Mouse (Mus musculus): Measurements from ENCODE around the gene St3gal3. TPM values are rescaled to one million over a fixed set of nuclear protein-coding genes. Genes with fewer than 3 reads are reported as not detected.

St3gal3 gene
- polyA plus RNA-seq, 1 experiment from 2014 or later, result 6.7 TPM

DNA sequence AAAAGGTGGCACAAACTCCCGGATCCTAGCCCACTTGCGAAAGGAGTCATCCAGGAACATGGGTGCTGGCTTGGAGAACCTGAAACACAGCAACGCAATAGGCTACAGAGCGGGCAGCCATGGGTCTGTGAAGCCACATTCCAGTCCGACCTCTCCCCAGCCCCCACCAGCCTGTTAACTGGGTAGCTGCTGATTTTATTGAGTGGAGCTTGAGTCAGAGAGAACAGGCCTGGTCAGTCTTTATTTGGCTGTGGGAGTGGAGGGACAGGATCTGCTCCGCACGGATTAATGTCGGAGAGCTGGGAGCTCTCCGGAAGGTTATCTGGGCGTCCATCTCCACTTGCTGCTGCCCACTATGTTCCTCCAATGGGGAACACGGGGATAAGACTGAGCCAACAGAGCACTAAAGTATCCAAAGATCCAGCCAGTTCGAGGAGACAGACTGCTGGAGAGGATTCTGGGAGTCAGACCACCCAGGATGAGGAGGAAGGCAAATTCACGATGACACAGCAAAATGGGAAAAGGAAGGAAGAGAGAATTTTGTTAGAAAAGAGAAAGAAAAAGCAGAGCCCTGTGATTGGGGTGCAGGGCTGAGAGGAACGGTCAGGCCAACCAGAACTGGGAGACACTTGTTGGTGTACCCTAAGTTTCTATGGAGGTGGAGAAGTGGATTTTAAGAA is 170.2 kb downstream of the St3gal3 start:
- H3K4me2 ChIP-seq (ENCODE audit: low read depth, low read length), result no peak overlapping the region
- peak; percentile 34 for ATAC-seq (ENCODE audit: low read depth)
- WGBS, result 54% methylated on average over 14 of the region's 14 CpGs

DNA sequence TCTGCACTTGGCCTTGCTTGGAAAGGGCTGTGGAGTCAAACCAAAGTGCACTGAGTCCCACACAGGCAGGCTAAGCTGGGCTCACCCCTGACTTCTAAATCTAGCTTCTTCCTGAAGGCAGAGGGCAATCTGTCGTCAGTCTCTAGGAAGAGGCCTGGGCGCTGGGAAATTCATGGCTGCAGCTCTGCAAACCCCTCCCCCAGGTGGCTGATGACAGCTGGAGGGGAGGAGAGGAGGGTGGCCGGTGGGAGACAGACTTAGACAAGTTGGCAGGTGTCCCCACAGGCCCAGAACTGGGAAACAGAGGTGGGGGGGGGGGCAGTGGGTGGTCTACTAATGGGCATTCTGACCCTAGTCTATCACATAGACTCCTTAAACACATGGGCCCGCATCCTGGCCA is 177.2 kb downstream of the St3gal3 start:
- 48% methylated on average over 4 of the region's 4 CpGs for WGBS
- H3K27ac ChIP-seq (ENCODE audit: low read length), result no peak overlapping the region
- no peak overlapping the region for H3K4me2 ChIP-seq (ENCODE audit: low read depth, low read length)
- no peak overlapping the region for H3K4me3 ChIP-seq (ENCODE audit: low read length)
- H3K36me3 ChIP-seq (ENCODE audit: control insufficient read depth, insufficient read depth, low read length), result peaks cover 6% of the 10 kb centered on the region; the same call in 1 of the 2 replicates
- no peak; the same call in 1 of the 2 replicates for ATAC-seq (ENCODE audit: low read depth)
- H3K27me3 ChIP-seq (ENCODE audit: control insufficient read depth, insufficient read depth, low read depth, low read length), result no peaks in the 10 kb centered on the region
- no peak overlapping the region for H3K9ac ChIP-seq (ENCODE audit: low read length)
- H3K9me3 ChIP-seq (ENCODE audit: control insufficient read depth, low read length), result no peaks in the 10 kb centered on the region
- no peaks in the 10 kb centered on the region; the same call in 1 of the 2 replicates for H3K4me1 ChIP-seq (replicated peaks; ENCODE audit: control insufficient read depth, insufficient read depth, low read length)

More for the DNA sequence above, 170.2 kb downstream of the St3gal3 start:
- no peaks in the 10 kb centered on the region for H3K9me3 ChIP-seq (ENCODE audit: control insufficient read depth, low read length)
- H3K36me3 ChIP-seq (ENCODE audit: control insufficient read depth, insufficient read depth, low read length), result 0 out of 2 replicates have a peak, but pooled peaks cover 2% of the 10 kb centered on the region
- H3K27ac ChIP-seq (ENCODE audit: low read length), result 0 out of 2 replicates have a peak overlapping the region, but pooled peaks have one; percentile 13
- H3K9ac ChIP-seq (ENCODE audit: low read length), result no peak overlapping the region; the same call in 1 of the 2 replicates
- peaks cover 6% of the 10 kb centered on the region; the same call in 1 of the 2 replicates for H3K4me1 ChIP-seq (replicated peaks; ENCODE audit: control insufficient read depth, insufficient read depth, low read length)
- H3K27me3 ChIP-seq (ENCODE audit: control insufficient read depth, insufficient read depth, low read depth, low read length), result no peaks in the 10 kb centered on the region
- no peak overlapping the region for H3K4me3 ChIP-seq (ENCODE audit: low read length)

DNA sequence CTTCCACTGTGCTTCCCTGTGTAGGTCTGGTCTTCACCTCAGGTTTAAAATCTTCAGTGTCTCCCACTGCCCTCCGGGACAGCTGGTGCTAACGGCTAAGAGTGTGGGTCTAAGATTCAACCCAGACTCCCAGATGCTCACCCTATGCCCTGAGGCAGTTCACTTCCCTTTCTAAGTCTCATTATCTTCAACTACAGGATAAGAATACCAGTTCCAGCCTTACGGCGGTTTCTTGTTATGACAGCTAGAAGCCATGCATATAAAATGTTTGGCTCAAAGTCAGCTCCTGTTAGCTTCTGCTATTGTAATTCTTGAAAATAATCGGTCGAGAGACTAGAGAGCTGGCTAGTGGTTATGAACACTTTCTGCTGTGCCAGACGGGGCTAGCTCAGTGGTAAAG is 187.2 kb downstream of the St3gal3 start:
- Histone ChIP-seq H3K36me3 (ENCODE audit: control insufficient read depth, insufficient read depth, low read length) (peaks cover 2% of the 10 kb centered on the region; the same call in 1 of the 2 replicates), H3K4me2 (ENCODE audit: low read depth, low read length) (no peak overlapping the region), H3K9me3 (ENCODE audit: control insufficient read depth, low read length) (no peaks in the 10 kb centered on the region), H3K9ac (ENCODE audit: low read length) (no peak overlapping the region), H3K4me1 (replicated peaks; ENCODE audit: control insufficient read depth, insufficient read depth, low read length) (no peaks in the 10 kb centered on the region), H3K27me3 (ENCODE audit: control insufficient read depth, insufficient read depth, low read depth, low read length) (no peaks in the 10 kb centered on the region), H3K4me3 (ENCODE audit: low read length) (no peak overlapping the region), H3K27ac (ENCODE audit: low read length) (no peak overlapping the region)
- no peak for ATAC-seq (ENCODE audit: low read depth)
- WGBS, result 79% methylated on average over 7 of the region's 7 CpGs

DNA sequence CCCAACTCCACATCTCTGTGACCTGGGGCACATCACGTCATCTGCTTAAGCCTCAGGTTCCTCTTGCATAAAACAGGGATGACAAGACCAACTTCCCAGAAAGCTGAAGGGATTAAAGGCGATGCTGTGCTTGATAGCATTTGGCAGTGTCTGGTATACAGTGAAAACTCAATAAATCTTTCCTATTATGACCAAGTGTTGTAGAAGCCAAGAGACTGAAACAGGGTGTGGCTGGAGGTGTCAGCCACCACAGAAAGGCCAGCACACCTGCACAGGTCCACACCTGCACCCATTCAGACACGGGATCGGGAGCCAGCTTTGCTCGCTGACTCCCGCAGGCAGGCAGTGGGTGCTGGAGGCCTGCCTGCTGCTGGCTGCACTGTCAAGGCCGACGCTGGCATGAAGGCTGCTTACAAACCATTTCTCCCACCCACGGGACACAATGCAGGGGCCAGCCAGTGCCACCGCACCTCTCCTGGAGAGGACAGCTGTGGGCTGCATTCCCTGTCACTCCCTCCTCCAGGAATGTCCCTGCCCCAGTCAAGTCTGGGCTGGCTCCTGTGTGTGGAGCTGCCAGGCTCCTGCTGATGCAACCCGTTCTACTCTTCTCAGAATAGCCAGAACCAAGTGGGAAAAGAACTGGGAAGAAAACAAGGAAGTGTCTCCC is 187.9 kb downstream of the St3gal3 start:
- H3K4me2 ChIP-seq (ENCODE audit: low read depth, low read length), result no peak overlapping the region
- no peak overlapping the region for H3K27ac ChIP-seq (ENCODE audit: low read length)
- no peaks in the 10 kb centered on the region for H3K4me1 ChIP-seq (replicated peaks; ENCODE audit: control insufficient read depth, insufficient read depth, low read length)
- H3K27me3 ChIP-seq (ENCODE audit: control insufficient read depth, insufficient read depth, low read depth, low read length), result no peaks in the 10 kb centered on the region
- H3K36me3 ChIP-seq (ENCODE audit: control insufficient read depth, insufficient read depth, low read length), result no peaks in the 10 kb centered on the region
- no peak overlapping the region for H3K4me3 ChIP-seq (ENCODE audit: low read length)
- WGBS, result 82% methylated on average over 11 of the region's 11 CpGs
- H3K9ac ChIP-seq (ENCODE audit: low read length), result no peak overlapping the region
- no peaks in the 10 kb centered on the region for H3K9me3 ChIP-seq (ENCODE audit: control insufficient read depth, low read length)
- ATAC-seq (ENCODE audit: low read depth), result 0 out of 2 replicates have a peak, but pooled peaks have one; percentile 34

DNA sequence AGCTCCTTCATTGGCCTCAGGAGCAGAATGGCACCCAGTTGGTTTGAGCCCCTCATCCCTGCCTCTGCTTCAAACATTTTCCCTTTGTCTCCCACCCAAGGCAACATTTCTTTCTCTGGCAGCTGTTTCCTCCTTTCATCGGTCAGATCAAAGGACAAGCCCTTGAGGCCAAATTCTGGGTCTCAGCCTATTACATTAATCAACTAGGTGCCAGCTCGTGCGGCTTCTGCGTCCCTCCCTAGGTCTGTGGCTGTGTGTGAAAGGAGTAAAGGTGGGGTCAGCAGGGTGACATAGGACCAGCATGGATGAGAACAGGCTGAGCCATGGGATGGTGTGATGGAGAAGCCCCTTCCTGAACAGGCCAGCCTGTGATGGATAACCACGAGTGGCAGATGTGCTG is 191.4 kb downstream of the St3gal3 start:
- Histone ChIP-seq H3K4me2 (ENCODE audit: low read depth, low read length) (no peak overlapping the region), H3K4me3 (ENCODE audit: low read length) (no peak overlapping the region), H3K9me3 (ENCODE audit: control insufficient read depth, low read length) (no peaks in the 10 kb centered on the region), H3K27ac (ENCODE audit: low read length) (no peak overlapping the region), H3K9ac (ENCODE audit: low read length) (no peak overlapping the region), H3K27me3 (ENCODE audit: control insufficient read depth, insufficient read depth, low read depth, low read length) (no peaks in the 10 kb centered on the region), H3K4me1 (replicated peaks; ENCODE audit: control insufficient read depth, insufficient read depth, low read length) (no peaks in the 10 kb centered on the region), H3K36me3 (ENCODE audit: control insufficient read depth, insufficient read depth, low read length) (0 out of 2 replicates have a peak, but pooled peaks cover 3% of the 10 kb centered on the region)
- no peak for ATAC-seq (ENCODE audit: low read depth)
- 34% methylated on average over 5 of the region's 5 CpGs for WGBS

DNA sequence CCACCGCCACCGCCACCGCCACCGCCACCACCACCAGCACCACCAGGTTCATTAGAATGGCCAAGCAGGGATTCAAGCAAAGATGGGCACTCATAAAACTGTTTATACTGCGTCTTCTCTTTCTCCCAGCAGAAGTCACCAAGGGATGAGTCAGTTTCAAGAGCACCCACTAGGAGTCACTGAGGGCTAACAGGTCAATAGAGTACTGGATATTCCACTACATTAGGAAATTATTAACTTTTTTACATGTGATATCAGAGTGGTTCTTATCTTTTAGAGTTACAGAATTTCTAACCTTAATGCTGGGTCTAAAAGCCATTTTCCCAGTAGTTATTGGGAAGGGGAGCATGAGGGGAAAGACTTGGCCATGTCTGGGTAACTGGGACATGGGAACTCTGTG is 197.8 kb downstream of the St3gal3 start:
- Histone ChIP-seq H3K9ac (ENCODE audit: low read length) (no peak overlapping the region), H3K4me3 (ENCODE audit: low read length) (no peak overlapping the region)
- ATAC-seq (ENCODE audit: low read depth), result no peak

DNA sequence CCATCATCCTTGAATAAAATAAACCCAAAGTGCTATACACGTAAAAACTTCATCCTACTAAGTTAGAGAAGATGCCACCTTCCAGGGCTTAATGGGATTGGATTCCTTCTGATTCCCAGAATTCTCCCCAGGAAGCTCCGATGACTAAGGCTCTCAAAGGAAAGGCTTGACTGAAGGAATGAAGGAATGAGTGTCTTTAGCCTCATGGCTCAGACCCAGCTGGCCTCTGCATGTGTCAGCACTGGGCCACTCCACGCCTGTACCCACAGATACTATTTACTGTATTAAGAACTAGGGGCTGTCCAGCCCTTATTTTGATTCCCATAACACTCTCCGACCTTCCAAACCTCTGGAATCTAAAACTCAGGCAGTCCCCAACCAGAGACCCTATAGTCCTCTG is 200.6 kb downstream of the St3gal3 start:
- Histone ChIP-seq H3K4me1 (replicated peaks; ENCODE audit: control insufficient read depth, insufficient read depth, low read length) (peaks cover 4% of the 10 kb centered on the region), H3K9ac (ENCODE audit: low read length) (no peak overlapping the region), H3K9me3 (ENCODE audit: control insufficient read depth, low read length) (no peaks in the 10 kb centered on the region), H3K4me3 (ENCODE audit: low read length) (no peak overlapping the region), H3K27me3 (ENCODE audit: control insufficient read depth, insufficient read depth, low read depth, low read length) (no peaks in the 10 kb centered on the region; the same call in 1 of the 2 replicates), H3K36me3 (ENCODE audit: control insufficient read depth, insufficient read depth, low read length) (no peaks in the 10 kb centered on the region), H3K4me2 (ENCODE audit: low read depth, low read length) (no peak overlapping the region), H3K27ac (ENCODE audit: low read length) (no peak overlapping the region)
- ATAC-seq (ENCODE audit: low read depth), result no peak
- 74% methylated on average over 4 of the region's 4 CpGs for WGBS

More for the DNA sequence above, 197.8 kb downstream of the St3gal3 start:
- H3K4me2 ChIP-seq (ENCODE audit: low read depth, low read length), result no peak overlapping the region
- no peaks in the 10 kb centered on the region for H3K27me3 ChIP-seq (ENCODE audit: control insufficient read depth, insufficient read depth, low read depth, low read length)
- 94% methylated on average over 5 of the region's 5 CpGs for WGBS
- H3K9me3 ChIP-seq (ENCODE audit: control insufficient read depth, low read length), result no peaks in the 10 kb centered on the region
- no peak overlapping the region for H3K27ac ChIP-seq (ENCODE audit: low read length)
- 0 out of 2 replicates have a peak, but pooled peaks cover 3% of the 10 kb centered on the region for H3K36me3 ChIP-seq (ENCODE audit: control insufficient read depth, insufficient read depth, low read length)
- no peaks in the 10 kb centered on the region for H3K4me1 ChIP-seq (replicated peaks; ENCODE audit: control insufficient read depth, insufficient read depth, low read length)

DNA sequence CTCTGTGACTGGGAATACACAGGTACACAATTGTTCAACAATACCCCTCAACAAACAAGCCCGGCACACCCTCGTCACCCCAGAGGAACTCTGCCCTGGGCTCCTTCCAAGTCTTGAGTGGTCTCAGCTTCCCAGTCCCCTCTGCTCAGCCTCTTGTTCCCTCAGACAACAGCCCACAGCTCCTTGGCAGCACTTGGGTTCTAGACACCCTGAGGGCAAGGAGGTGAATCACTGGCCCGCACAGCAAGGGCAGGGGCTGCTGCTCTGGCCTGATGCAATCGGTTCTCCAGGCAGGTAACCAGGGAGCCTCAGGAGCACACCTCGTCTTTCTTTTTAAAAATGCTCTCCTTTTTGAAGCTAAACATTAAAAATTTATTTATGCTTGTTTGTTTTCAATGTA is 201.5 kb downstream of the St3gal3 start:
- WGBS, result 64% methylated on average over 5 of the region's 5 CpGs
- H3K36me3 ChIP-seq (ENCODE audit: control insufficient read depth, insufficient read depth, low read length), result no peaks in the 10 kb centered on the region
- ATAC-seq (ENCODE audit: low read depth), result no peak
- no peak overlapping the region for H3K27ac ChIP-seq (ENCODE audit: low read length)
- H3K27me3 ChIP-seq (ENCODE audit: control insufficient read depth, insufficient read depth, low read depth, low read length), result peaks cover 1% of the 10 kb centered on the region; the same call in 1 of the 2 replicates
- H3K4me1 ChIP-seq (replicated peaks; ENCODE audit: control insufficient read depth, insufficient read depth, low read length), result peaks cover 10% of the 10 kb centered on the region
- H3K4me3 ChIP-seq (ENCODE audit: low read length), result no peak overlapping the region
- H3K9me3 ChIP-seq (ENCODE audit: control insufficient read depth, low read length), result no peaks in the 10 kb centered on the region
- no peak overlapping the region for H3K9ac ChIP-seq (ENCODE audit: low read length)
- H3K4me2 ChIP-seq (ENCODE audit: low read depth, low read length), result no peak overlapping the region

DNA sequence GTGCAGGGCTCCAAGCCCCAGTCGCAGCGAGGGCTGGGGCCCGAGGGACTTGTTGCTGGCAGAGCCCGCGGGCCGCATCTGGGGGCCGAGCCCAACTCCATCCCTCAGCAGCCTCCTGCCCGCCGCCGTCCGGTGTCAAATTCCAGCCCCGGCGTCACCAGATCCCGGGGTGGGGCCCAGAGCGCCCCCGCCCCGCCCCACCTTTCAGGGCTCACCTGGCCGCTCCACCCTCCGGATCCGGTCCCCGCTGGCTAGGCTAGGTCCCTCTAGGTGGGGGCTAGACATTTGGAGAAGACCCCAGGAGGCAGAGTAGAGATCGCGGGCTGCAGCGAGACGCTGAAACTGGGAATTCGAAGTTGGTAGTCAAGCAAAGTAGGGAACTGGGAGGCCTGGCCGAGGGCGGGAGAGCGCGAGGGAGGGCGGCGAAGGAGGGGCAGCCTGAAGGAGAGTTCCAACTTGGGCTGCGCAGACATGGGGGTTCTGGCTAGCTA is 205.3 kb downstream of the St3gal3 start, which contains the start of gene Artn:
Gene Artn (minus strand): TSS at position 373 of the 491 bp plus-strand sequence.
- Histone ChIP-seq H3K27ac (ENCODE audit: low read length) (peak within 1 kb of the TSS; percentile 4), H3K9ac (ENCODE audit: low read length) (peak within 1 kb of the TSS; percentile 41), H3K27me3 (ENCODE audit: control insufficient read depth, insufficient read depth, low read depth, low read length) (peaks cover 26% of the 10 kb centered on the region), H3K4me1 (replicated peaks; ENCODE audit: control insufficient read depth, insufficient read depth, low read length) (peaks cover 15% of the 10 kb centered on the region), H3K4me3 (ENCODE audit: low read length) (peak within 1 kb of the TSS; percentile 47), H3K36me3 (ENCODE audit: control insufficient read depth, insufficient read depth, low read length) (no peaks in the 10 kb centered on the region), H3K9me3 (ENCODE audit: control insufficient read depth, low read length) (no peaks in the 10 kb centered on the region), H3K4me2 (ENCODE audit: low read depth, low read length) (peak within 1 kb of the TSS; percentile 66)
- peak; percentile 65 for ATAC-seq (ENCODE audit: low read depth)
- 1% methylated on average over 33 of the region's 33 CpGs for WGBS
